Mouse (Mus musculus): Measurements from ENCODE around the gene Krt80.
"Not testable (repeated sequence)": the region's sequence is repeated elsewhere in the genome, so short reads cannot be mapped to it uniquely, and the experiment has no call there.

DNA sequence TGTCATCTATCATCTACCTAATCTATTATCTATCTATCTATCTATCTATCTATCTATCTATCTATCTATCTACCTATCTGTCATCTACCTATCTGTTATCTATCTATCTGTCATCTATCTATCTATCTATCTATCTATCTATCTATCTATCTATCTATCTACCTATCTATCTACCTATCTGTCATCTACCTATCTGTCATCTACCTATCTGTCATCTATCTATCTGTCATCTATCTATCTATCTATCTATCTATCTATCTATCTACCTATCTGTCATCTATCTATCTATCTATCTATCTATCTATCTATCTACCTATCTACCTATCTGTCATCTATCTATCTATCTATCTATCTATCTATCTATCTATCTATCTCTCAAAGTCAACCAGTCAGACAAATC is 45.6 kb downstream of the Krt80 start:
- not testable (repeated sequence) for TF ChIP-seq MAX (IDR thresholded peaks at IDR 0.05); CTCF (IDR thresholded peaks at IDR 0.05; ENCODE audit: control insufficient read depth, insufficient read depth, insufficient read length)

Data from C2C12 (cell line).